Mouse (Mus musculus) CH12.LX (cell line): Measurements from ENCODE around the gene Morn2.

Experiments
- CHD2 ChIP-seq: IDR thresholded peaks from 2 replicates; pipeline ENCODE4 v1.6.1; 2011; ENCODE audit warnings: low read length, improper control_type of control experiment
- CTCF ChIP-seq, 2 experiments: IDR thresholded peaks in 1 of 2; conservative IDR thresholded peaks in 1 of 2; 2 replicates each; pipeline ENCODE4 v1.5.1; 2011 to 2012; ENCODE audit warnings: low read depth in 2 of 2, low read length in 2 of 2, improper control_type of control experiment in 1 of 2, inconsistent platforms in 1 of 2, mild to moderate bottlenecking in 1 of 2, moderate library complexity in 1 of 2
- NELFE ChIP-seq: IDR thresholded peaks from 2 replicates; pipeline ENCODE4 v1.6.1; 2011; ENCODE audit warnings: low read depth, low read length, improper control_type of control experiment
- POLR2A ChIP-seq: IDR thresholded peaks from 2 replicates; pipeline ENCODE4 v1.6.1; 2011; ENCODE audit warnings: low read depth, mild to moderate bottlenecking, improper control_type of control experiment, low read length
- RCOR1 ChIP-seq: conservative IDR thresholded peaks from 2 replicates; pipeline ENCODE4 v1.6.1; 2012; ENCODE audit warnings: low read depth, mild to moderate bottlenecking, inconsistent platforms, low read length, improper control_type of control experiment
- SMC3 ChIP-seq: IDR thresholded peaks from 2 replicates; pipeline ENCODE4 v1.6.1; 2011; ENCODE audit warnings: low read depth, low read length, improper control_type of control experiment
- ZNF384 ChIP-seq: IDR thresholded peaks from 2 replicates; pipeline ENCODE4 v1.6.1; 2012; ENCODE audit warnings: low read depth, low read length, improper control_type of control experiment, inconsistent platforms

DNA sequence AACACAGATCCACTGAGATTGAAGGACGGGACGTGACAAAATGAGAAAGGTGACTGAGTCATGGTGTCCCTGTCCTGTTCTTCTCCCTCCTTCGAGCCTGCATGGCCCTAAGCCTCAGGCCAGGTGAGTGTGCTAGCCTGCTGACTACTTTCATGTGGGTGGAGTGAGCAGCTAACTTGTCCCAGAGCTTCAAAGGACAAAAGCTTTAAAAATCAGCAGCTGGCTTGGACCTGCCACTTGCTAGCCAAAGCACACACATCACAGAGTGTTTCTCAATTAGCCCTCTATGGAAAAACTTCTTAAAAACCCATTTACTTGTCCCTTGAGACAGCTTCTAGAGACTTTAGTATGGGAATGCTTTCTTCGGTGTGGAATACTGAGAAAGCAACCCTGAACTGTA is 22.4 kb downstream of the Morn2 start:
- TF ChIP-seq POLR2A (no peak), NELFE (no peak), CTCF (conservative IDR thresholded peaks at IDR 0.05 in 1 of 2, IDR thresholded peaks at IDR 0.05 in 1 of 2; ENCODE audit: low read depth in 2 of 2, low read length in 2 of 2) (no peak), CHD2 (no peak), SMC3 (no peak), RCOR1 (no peak), ZNF384 (no peak)
